Mouse (Mus musculus): ENCODE measurements around the gene Ttc30b.
A peak's percentile ranks its signal among the peaks of the same experiment; 100 is the strongest.
"Not testable (repeated sequence)": the region's sequence is repeated elsewhere in the genome, so short reads cannot be mapped to it uniquely, and the experiment has no call there.

Ttc30b gene

GRCm38 (mm10) chr2:75938117-75939063, at the start of gene Ttc30b:
Gene Ttc30b, minus strand, starts transcription at chr2:75938585.
- DNase-seq = peak; percentile 79

- no peak for DNase-seq
Observed at GRCm38 (mm10) chr2:75987739-75988138, 49.4 kb upstream of the Ttc30b start.

DNA sequence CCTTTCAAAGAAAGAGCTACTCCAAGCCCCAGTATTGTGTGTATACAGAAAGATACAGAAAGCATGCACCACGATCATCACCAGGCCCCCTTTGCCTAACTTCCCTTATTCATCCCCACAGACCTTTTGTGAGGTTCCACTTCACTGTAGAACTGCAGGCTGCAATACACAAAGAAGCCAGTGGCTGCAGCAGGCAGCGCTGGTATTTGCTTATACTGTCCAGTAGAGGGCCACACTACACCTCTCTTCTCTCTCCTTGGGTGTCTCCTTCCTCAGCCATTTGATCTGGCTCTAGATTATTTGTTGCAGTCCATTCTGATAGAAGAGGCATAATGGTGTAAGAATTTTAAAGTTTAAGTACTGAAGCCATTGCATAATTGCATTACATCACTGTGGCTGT, 46.7 kb upstream of the Ttc30b start:
- peak; percentile 54 for DNase-seq

GRCm38 (mm10) chr2:75983847-75984246, 45.5 kb upstream of the Ttc30b start:
- DNase-seq = no peak

DNA sequence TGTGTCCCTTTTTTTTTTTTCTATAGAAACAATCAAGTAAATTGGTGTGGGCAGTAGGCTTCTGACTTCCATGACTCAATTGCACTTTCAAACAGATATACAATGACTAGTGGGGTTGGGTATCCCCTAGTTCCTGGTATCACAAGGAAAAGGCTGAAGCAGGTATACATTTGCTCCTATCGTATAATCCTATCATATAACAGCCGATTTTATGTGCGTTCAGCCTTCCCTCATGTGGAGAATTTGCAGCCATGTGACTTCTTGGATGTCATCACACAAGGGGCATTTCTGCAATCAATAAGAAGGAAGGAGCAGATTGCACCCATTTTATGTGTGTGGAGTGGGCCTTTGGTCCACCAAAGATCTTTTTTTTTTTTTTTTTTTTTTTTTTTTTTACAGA, 44.7 kb upstream of the Ttc30b start:
- no peak for DNase-seq

DNA sequence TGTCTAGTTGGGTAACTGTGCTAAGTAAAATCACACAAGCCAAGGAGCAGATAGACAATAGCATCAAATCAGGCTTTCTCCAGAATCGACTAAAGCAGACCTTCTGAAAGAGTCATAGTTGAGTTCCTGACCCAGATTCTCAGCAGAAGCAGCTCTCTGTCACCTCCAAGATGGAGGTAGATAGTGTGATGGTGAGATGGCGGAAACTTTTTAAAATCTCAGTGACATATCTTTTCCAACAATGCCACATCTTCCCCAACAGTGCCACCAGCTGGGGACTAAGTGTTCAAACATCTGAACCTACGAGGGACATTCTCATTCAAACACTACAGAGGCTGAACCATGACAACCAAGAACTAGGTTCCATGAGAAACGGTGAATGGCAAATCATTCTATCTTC, 44.2 kb upstream of the Ttc30b start:
- DNase-seq = no peak

GRCm38 (mm10) chr2:75981440-75982081, 43.2 kb upstream of the Ttc30b start, which contains the start of gene Ttc30a1:
Gene Ttc30a1, minus strand, starts transcription at chr2:75981967.
- DNase-seq = peak; percentile 78

DNA sequence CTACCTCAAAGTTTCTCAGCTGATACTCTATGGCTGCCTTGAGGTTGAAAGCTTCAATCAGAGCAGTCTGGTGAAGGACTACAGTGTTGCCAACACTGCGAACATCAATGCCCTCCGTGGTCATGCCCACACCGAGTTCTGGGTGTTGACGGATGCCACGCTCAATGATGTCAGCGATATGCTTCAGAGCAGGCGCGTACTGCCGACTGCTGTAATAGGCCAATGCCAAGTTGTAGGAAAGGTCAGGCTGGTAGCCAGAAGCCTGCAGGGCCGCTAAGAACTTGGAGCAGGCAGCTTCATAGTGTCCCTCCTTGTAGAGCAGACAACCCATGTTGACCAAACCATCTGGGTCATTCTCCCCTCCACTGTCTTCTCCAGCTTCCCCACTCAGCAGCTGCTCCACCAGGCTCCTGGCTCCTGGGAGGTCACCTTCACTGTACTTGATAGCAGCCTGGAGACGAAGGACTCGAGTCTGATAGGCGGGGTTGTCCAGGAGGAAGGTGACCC, 42.6 kb upstream of the Ttc30b start:
- not testable (repeated sequence) for DNase-seq

DNA sequence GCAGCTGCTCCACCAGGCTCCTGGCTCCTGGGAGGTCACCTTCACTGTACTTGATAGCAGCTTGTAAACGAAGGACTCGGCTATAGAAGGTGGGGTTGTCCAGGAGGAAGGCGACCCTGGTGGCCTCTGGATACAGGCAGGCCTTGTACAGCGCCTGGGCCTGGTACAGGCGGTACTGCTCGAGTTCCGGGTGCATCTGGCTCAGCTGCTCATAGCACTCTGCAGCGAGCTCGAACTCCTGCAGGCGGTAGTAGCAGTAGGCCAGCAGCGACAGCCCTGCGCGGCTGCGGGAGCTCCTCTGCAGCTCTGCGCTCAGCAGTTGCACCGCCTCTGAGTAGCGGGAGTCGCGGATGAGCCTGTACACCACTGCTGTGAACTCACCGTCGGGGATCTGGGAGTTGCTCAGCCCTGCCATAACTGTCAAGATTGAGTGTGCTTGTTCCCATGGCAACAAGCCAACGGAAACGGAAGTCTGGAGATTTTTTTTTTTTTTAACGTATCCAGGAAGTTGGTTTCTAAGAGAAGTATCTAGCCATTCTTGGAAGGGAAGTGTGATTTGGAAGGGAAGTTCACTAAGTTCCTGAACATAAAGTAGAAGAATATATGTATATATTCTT, 39.5 kb upstream of the Ttc30b start, which contains the start of gene Ttc30a2:
Ttc30a2 (minus strand) TSS at position 419 of the 617 bp plus-strand sequence.
- not testable (repeated sequence) for DNase-seq

DNA sequence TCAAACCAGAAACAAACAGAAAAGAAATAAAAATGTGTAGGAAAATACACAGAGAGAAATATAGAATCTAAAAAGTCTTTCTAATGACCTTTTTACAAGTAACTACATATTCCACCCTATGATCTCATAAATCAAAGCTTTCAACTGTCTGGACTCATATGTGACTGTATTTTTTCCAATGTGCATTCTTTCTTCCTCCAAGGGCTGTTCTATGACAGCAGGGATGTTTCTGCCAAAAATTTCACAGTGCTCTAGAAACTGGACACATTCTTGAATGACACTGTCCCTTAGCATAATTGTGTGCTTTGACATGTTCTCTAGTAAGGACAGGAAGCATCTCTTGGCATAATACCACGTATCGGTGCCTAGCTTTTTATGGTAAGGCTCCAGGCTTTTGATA, 37.7 kb upstream of the Ttc30b start:
- DNase-seq = not testable (repeated sequence)

DNA sequence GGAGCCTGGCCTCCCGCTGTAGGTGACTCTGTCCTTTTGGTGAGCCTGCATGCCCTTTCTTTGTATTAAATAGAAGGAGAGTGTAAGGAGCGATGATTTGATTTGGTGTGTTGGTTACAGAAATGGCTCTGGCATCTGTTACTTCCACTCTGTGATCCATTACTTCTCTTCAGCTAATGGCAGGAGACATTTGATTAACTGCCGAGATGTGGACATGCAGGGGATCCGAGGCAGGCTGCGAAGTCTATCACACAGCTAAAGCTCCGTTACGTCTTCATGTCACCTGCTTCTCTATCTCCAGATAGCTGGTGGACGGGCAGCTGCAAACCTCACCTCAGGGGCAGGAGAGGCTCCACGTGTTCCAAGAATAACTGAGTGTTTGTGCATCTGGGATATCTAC, 35.7 kb upstream of the Ttc30b start:
- DNase-seq = no peak

GRCm38 (mm10) chr2:75964972-75965371, 26.6 kb upstream of the Ttc30b start:
- peak; percentile 66 for DNase-seq

DNA sequence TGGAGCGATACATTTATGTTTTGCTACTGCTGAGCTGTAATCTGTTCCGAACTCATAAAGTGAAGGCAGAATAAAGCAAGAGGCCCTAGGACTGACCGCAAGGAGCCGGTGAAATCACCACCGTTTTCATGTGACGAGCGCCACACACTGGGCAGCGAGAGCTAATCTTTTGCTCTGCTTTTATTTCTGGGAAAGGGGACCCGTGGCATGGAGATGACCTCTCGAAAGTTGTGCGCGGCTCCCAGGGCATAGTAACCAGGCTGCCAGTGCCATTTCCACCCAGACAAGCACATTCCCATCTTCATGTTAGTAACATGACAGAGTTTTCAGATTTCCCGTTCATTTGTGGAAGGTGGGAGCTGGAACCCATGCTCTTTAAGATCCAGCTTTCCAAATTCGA, 26.1 kb upstream of the Ttc30b start:
- peak; percentile 44 for DNase-seq

DNA sequence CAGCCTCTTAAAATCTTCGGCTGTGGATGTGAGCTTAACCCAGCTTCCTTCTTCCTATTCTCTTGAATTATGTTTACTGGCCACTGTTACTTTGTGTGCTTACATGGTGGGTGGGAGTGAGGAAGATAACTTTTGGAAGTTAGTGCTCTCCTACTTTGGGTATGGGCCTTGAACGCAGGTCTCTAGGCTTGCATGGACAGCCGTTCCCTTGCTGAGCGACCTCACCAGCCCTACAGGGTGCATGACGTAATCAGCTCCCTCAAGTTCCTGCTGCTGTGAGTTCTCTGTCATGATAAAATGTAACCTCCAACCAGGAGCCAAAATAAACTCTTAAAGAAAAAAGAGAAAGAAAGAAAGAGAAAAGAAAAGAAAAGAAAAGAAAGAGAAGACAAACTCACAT, 25.7 kb upstream of the Ttc30b start:
- DNase-seq = no peak

DNA sequence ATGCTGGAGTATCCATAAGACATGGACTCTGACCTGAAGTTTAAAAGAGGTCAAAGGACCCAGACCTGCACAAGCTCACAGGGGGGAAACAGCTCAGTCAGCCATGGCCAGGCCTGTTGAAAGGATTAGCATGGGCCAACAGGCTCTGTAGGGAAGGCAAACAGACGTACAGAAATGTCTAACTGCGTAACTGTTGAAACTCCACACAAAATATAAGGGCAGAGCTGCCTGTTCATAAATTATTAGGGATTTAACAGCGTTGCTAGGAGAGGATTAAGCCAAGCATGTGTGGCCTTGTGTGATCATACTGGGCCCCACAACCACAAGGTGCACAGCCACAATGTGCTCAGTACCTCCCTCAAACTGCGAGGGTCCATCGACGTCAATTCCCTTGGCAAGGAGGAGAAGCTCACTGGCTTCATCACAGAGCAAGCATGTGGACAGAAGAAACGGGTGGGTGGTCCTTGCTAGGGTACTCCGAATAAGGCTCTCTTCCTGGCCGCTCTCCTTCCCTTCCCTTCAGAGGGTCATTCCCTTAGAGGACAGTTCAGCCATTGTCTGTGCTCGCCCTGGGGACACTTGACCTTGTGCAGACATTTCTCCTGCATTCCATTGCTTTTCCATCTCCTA, 24.9 kb upstream of the Ttc30b start:
- DNase-seq = no peak

DNA sequence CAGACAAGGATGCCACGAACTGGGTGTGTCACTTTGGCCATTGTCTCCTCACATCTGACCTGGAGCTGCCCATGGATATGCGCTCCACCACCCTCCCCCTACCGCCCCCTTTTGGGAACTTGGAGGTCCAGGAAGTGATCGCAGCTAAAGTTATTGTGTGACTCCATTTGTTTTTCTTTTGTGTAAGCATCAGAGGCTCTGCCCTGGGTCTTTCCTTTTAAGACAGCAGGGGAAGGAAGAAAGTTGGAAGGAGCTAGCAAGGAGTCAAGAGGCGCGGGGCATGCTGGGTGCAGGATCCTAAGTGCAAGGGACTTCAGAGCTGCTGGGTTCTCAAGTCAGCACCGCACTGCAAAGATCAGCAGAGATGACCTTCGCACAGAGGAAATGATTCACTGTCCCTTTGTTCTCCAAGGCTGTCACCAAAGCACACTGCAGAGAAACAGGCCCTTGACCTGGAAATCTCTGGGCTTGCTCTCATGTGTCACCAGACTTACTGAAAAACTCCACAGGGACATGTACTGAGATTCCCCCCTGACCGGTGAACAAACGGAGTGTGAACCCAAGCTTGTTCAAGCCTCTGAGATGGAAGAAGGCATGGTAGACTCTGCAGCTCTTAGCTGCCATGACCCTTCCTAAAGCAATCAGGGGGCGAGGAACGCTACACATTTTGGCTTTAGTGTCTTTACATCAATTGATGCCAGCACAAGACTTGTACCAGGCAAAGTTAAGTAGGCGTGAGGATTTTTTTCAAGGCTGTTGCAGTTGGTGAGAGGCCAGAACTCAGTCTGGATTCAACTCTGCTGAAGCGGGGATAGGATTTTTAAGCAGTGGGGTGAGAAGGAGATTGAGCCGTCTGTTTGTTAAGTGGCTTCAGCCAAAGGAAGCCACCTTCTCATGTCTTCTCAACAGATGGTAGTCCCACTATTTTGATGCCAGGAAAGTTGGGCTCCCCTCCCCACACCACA, 22.3 kb upstream of the Ttc30b start:
- no peak for DNase-seq

DNA sequence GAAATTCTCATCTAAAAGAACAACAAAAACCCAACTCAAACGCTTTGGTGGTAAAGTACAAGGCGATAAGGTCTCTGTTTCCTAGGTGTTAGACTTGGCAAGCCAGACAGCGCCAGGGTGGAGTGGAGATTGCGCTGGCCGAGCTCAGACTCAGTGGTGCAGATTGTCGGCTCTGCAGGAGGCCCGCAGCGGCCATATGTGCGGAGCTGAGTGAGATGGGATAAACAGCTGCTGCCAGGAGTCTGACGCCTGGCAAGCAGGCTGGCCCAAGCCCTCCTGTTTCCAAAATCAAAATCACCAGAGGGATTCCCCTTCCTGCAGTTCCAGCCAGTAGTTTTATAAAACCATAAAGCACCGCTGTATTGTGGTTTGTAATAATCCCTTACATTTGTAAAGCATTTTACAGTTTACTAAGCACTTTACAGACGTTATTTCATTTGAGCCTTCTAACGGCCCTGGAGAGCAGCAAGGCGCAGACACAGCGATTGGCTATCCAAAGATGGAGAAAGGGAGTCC, 21.5 kb upstream of the Ttc30b start:
- DNase-seq = no peak

DNA sequence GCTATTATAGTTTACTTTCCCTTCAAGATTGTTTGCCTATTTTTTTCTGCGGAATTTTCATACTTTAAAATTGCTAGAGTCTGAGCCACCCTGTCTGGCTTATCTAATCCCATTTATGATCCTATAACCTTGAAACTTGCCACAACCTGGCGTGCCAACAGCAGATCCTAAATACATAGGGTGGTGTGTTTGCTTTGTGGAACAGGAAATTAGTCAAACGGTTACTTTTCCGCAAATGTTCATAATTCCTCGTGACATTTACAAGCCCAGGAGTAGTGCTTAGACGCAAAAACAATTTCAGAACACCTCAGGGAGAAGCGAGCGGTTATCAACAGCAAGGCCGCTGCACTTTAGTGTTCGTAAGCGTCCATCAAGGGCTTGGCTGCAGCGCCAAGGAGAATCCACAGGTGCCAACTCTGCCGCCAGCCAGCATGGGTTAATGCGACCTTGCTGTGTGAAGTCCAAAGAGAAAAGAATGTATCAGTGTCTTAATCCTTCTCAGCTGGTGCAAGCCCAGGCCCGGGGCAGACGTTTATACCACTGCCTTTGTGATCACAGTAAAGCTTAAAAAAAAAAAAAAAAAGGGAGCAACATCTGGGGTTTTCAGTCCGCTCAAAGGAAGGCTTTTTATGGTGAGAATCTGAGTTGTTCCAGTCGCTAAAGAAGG, 20.9 kb upstream of the Ttc30b start:
- DNase-seq = no peak

GRCm38 (mm10) chr2:75955709-75956108, 17.3 kb upstream of the Ttc30b start:
- DNase-seq = no peak

GRCm38 (mm10) chr2:75953320-75953719, 14.9 kb upstream of the Ttc30b start:
- DNase-seq = no peak

DNA sequence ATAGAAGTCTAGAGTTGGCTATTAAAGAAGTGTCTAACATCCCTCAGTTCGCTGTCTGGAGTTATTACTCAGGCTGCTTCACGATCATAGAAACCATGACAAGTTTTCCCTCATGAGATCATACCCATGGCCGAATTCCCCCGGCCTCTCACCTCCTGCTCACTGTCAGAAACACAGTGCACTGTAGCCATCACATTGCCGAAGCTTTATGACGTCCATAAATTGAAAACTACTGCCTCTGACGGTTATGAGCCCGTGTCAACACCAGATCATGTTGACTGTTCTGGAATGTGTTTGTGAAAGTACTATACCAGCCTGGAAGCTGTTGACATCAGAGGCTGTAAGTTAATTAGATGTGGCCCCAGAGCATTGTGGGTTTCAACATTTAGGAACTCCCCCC, 12.3 kb upstream of the Ttc30b start:
- DNase-seq = no peak

Measured in cerebellum, adult 8-10 months (tissue).